Mouse (Mus musculus) stomach, embryonic 14.5 days (tissue): ENCODE data around the gene Tmem100. TPM values are rescaled to one million over a fixed set of nuclear protein-coding genes. Genes with fewer than 3 reads are reported as not detected.

Experiments used
- ATAC-seq: fragments of 200-750 bp; cut with Nextera tagmentation; 2 replicates; pipeline ENCODE4 v1.8.0; 2017; ENCODE audit warnings: low read depth, moderate TSS enrichment; ENCODE audit not compliant: insufficient number of reproducible peaks, insufficient read depth, low FRiP score
- H3K27ac ChIP-seq: fragments of 300-500 bp; sonication (generic); 2 replicates; pipeline ENCODE4 v1.5.1; 2014; ENCODE audit warnings: mild to moderate bottlenecking, low read length, moderate library complexity, mixed read lengths
- H3K27me3 ChIP-seq: fragments of 300-500 bp; sonication (generic); 2 replicates; pipeline ENCODE4 v1.6.1; 2014; ENCODE audit warnings: low read length, control low read depth, mixed read lengths; ENCODE audit not compliant: control insufficient read depth, insufficient read depth
- H3K36me3 ChIP-seq: fragments of 300-500 bp; sonication (generic); 2 replicates; pipeline ENCODE4 v1.6.1; 2014; ENCODE audit warnings: mild to moderate bottlenecking, control low read depth, low read length, moderate library complexity, mixed read lengths; ENCODE audit not compliant: control insufficient read depth, insufficient read depth
- H3K4me1 ChIP-seq: fragments of 300-500 bp; sonication (generic); 2 replicates; pipeline ENCODE4 v1.6.1; 2014; ENCODE audit warnings: low read length, control low read depth, mixed read lengths; ENCODE audit not compliant: control insufficient read depth, insufficient read depth
- H3K4me2 ChIP-seq: fragments of 300-500 bp; sonication (generic); replicated peaks from 2 replicates; pipeline ENCODE4 v1.6.1; 2014; ENCODE audit warnings: low read depth, low read length, control low read depth
- H3K4me3 ChIP-seq: fragments of 300-500 bp; sonication (generic); 2 replicates; pipeline ENCODE4 v1.5.1; 2014; ENCODE audit warnings: low read depth, low read length, control low read depth
- H3K9ac ChIP-seq: fragments of 300-500 bp; sonication (generic); replicated peaks from 2 replicates; pipeline ENCODE4 v1.6.1; 2014; ENCODE audit warnings: low read depth, mild to moderate bottlenecking, control low read depth, low read length, moderate library complexity, mixed read lengths
- H3K9me3 ChIP-seq: fragments of 300-500 bp; sonication (generic); 2 replicates; pipeline ENCODE4 v1.6.1; 2016; ENCODE audit warnings: low read depth, low read length, control low read depth; ENCODE audit not compliant: control insufficient read depth
- WGBS: fragments of 180-500 bp; shearing (Covaris S2); extraction: QIAGEN DNeasy Blood & Tissue Kit; methylation state at CpG from one replicate; pipeline ENCODE4 v1.1.7; 2014; 5-methylcytosine and 5-hydroxymethylcytosine counted together
- polyA plus RNA-seq: library from polyadenylated mRNA; unstranded; fragments of >200 nt; fragmentation: Nextera tagmentation; extraction: Ambion mirVana; gene quantifications from 2 replicates; pipeline ENCODE4 v1.2.1, GENCODE M21; 2014

The Tmem100 gene
- polyA plus RNA-seq, 1 experiment from 2014 or later, result 40.3 TPM

GRCm38 (mm10) chr11:90080678-90081267 is 50.6 kb downstream of the Tmem100 start:
- WGBS, result 81% methylated on average over 3 of the region's 3 CpGs
- Histone ChIP-seq H3K27ac (no peak overlapping the region), H3K4me3 (no peak overlapping the region), H3K36me3 (no peaks in the 10 kb centered on the region), H3K4me2 (no peak overlapping the region), H3K27me3 (no peaks in the 10 kb centered on the region), H3K9me3 (no peaks in the 10 kb centered on the region), H3K9ac (no peak overlapping the region), H3K4me1 (no peaks in the 10 kb centered on the region)
- no peak for ATAC-seq

GRCm38 (mm10) chr11:90081820-90082596 is 51.9 kb downstream of the Tmem100 start:
- no peak overlapping the region for H3K4me2 ChIP-seq
- no peaks in the 10 kb centered on the region for H3K27me3 ChIP-seq
- no peaks in the 10 kb centered on the region for H3K4me1 ChIP-seq
- no peaks in the 10 kb centered on the region for H3K36me3 ChIP-seq
- H3K9ac ChIP-seq, result no peak overlapping the region
- H3K4me3 ChIP-seq, result no peak overlapping the region
- H3K9me3 ChIP-seq, result no peaks in the 10 kb centered on the region
- WGBS, result 63% methylated on average over 10 of the region's 10 CpGs
- H3K27ac ChIP-seq, result no peak overlapping the region
- no peak for ATAC-seq

- H3K9me3 ChIP-seq, result no peaks in the 10 kb centered on the region
- no peak overlapping the region for H3K4me2 ChIP-seq
- no peaks in the 10 kb centered on the region for H3K4me1 ChIP-seq
- ATAC-seq, result no peak
- 68% methylated on average over 3 of the region's 3 CpGs for WGBS
- H3K4me3 ChIP-seq, result no peak overlapping the region
- H3K27ac ChIP-seq, result no peak overlapping the region
- H3K9ac ChIP-seq, result no peak overlapping the region
- H3K27me3 ChIP-seq, result no peaks in the 10 kb centered on the region
- no peaks in the 10 kb centered on the region for H3K36me3 ChIP-seq
Measured at GRCm38 (mm10) chr11:90083042-90083441, 52.9 kb downstream of the Tmem100 start.

GRCm38 (mm10) chr11:90084166-90084565 is 54.0 kb downstream of the Tmem100 start:
- no peak overlapping the region for H3K4me3 ChIP-seq
- no peak overlapping the region for H3K4me2 ChIP-seq
- no peaks in the 10 kb centered on the region for H3K9me3 ChIP-seq
- H3K36me3 ChIP-seq, result no peaks in the 10 kb centered on the region
- H3K27ac ChIP-seq, result no peak overlapping the region
- no peak overlapping the region for H3K9ac ChIP-seq
- ATAC-seq, result no peak
- WGBS, result 70% methylated on average over 5 of the region's 5 CpGs
- no peaks in the 10 kb centered on the region for H3K4me1 ChIP-seq
- H3K27me3 ChIP-seq, result no peaks in the 10 kb centered on the region

Other genes starting within 250 kb of the Tmem100 start
- gene Pctp, start 27.5 kb upstream of the Tmem100 start, polyA plus RNA-seq, result 6.6 and 7.0 TPM in 2 replicates
- gene Gm45716, start 157.3 kb downstream of the Tmem100 start, polyA plus RNA-seq, result 10.9 and 12.3 TPM in 2 replicates
- gene Mmd, start 219.1 kb downstream of the Tmem100 start, polyA plus RNA-seq, result 34.3 TPM in 2 replicates